Mouse (Mus musculus): ENCODE data around the gene Slc5a10. TPM values are rescaled to one million over a fixed set of nuclear protein-coding genes. Genes with fewer than 3 reads are reported as not detected.

Gene Slc5a10
- not detected in 2 replicates for total RNA-seq (2021)
- long read RNA-seq, partial matches to known transcripts, result 0 of 1 reads
- long read RNA-seq, other reads (novel, unspliced or antisense), result 1 of 1 reads

DNA sequence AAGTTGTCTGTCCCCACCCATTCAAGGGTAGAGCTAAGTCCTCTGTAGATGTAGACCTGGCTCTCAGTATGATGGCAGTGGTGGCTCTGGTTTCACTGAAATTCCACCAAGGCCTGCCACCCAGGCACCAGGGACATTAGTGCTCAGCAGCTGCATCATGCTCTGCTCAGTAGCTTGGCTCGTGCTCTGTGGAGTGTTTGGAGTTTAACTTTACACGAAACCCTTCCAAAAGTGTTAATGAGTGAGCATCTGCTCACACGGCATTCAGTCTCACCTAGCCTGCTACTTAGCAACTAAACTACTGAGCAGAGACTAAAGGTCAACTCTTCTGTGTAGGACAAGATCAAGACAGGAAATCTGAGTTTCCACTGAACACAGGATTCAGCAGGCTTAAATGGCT lies at the start of gene Slc5a10:
TSS of gene Slc5a10 (minus strand) at position 191 of the 400 bp plus-strand sequence.
- DNase-seq, result no peak

GRCm38 (mm10) chr11:61761584-61762407 lies 41.2 kb upstream of the Slc5a10 start, which contains the start of gene Prpsap2:
Gene Prpsap2, minus strand, starts transcription at chr11:61762088.
- peak; percentile 99 for DNase-seq

DNA sequence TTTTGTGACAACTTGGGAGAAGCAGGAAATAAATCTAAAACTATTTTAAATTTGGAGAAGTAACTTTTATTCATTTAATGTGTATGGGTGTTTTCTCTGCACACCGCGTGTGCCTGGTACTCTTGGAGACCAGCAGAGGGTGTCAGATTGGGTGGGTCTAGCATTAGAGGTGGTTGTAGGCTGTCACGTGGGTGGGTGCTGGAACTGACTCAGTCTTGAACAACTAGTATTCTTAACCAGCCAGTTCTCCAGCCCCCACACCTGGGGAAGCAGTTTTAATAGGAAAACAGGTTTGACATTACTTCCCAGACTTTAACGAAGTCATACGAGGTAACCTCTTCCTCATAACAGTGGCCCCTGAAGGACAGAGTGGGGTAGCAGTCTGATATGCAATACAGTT lies 39.9 kb upstream of the Slc5a10 start:
- no peak for DNase-seq

DNA sequence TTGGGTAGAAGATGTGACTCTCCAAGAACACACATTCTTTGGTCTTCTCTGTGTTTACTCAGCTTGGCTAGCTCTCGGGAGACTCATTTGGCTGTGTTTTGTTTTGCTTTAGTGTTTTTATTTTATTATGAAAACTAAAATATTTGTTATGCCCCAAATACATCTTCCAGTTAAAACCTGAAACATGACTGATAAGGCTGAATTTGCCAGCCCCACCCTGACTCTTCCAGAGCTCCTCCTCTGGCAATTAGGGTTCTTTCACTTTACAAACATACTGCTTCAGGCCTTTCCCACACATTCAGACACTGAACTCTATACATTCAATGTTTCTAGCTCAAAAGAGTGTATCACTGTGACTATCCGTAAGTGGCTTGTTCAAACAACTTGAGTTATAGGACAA lies 36.5 kb upstream of the Slc5a10 start:
- no peak for DNase-seq

DNA sequence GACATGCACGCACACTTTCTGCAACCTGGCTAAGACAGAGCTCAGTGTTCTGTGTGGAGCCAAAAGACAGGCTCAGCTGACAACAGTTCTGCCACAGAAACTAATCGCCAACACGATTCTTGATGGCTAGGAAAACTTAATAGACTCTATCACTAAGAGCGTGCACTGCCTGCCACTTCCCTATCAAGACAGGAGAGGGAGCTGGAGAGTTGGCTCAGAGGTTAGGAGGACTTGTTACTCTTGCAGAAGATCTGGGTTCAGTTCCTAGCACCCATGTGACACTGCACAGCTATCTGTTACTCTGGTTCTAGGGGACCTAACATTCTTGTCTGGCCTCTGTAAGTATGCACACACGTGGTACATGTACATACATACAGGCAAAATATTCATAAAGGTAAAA lies 31.0 kb upstream of the Slc5a10 start:
- DNase-seq, result no peak

DNA sequence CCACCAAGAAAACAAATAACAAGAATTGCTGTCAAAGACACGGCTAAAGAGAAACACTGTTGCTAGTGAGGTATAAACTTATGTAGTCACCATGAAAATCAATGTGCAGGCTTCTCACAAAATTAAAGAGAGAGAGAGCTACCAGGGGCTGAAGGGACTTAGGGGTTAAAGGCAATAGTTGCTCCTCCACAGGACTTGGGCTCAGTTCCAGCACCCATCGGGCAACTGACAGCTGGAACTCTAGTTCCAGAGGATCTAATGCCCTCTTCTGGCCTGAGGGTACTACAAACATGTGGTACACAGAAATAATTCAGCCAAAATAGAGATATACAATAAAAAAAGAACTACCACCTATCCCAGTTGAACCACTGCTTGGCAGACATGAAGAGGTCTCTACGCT lies 26.5 kb upstream of the Slc5a10 start:
- no peak for DNase-seq

DNA sequence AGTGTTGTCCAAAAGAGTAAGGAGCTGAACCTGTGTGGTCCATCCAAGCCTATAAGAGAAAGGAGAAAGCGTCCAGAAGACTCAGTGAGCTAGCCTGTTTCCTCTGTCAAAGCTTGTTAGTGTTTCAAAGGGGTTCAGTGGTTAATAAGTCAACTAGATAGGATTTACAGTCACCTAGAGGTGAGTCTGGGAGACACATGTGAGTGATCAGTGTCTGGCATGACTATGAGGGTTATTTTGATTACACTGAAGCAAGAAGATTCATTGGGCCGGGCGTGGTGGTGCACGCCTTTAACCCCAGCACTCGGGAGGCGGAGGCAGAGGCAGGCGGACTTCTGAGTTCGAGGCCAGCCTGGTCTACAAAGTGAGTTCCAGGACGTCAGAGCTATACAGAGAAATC lies 25.2 kb upstream of the Slc5a10 start:
- DNase-seq, result no peak

DNA sequence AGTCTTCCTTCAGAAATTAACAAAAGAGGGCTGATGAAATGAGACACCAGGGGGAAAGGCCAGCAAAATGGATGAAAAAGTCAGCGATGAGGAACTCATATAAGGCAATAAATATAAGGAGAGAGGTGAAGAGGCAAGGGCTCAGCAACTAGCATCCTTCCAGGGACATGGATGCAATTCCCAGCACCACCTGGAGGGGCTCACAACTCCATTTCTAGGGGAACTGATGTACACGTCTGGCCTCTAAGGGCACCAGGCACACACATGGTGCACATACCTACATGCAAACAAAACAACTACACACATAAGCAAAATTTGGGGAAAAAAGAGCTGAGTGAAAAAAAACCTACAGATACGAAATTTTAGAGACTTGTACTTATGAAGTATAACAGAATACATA lies 23.8 kb upstream of the Slc5a10 start:
- DNase-seq, result no peak

- DNase-seq, result no peak
Measured at GRCm38 (mm10) chr11:61743768-61744167, 23.1 kb upstream of the Slc5a10 start.

DNA sequence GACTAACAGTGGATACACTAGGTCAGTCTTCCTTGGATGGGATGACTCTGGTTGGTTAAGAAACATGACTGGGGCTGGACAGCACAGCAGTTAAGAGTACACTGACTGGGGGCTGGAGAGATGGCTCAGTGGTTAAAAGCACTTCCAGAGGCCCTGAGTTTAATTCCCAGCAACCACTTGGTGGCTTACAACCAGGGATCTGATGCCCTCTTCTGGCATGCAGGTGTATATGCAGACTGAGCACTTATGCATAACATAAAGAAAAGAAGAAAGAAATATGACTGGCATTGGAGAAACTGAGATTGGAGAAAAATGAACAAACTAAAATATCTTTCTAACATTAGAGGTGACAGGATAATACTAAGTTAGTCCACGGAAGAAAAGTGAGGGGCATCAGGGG lies 19.9 kb upstream of the Slc5a10 start:
- no peak for DNase-seq

DNA sequence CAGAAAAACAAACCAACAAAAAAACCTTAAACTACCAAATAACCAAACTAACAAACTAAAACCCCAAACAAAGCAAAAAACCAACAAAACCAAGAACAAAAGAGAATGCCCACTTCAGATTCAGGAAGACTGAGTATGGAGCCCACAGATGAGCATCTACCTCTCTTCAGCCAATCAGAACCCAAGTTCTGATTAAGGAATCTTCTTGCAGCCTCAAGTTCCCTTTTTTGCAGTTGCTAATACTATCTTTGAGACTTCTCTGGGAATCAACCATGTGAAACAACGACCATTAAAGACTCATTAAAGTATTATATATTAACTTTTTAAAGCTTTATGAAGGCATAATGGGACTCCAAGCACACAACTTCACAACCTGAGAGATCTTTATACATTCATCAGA lies 16.7 kb upstream of the Slc5a10 start:
- no peak for DNase-seq

- DNase-seq, result no peak
Measured at GRCm38 (mm10) chr11:61732672-61733071, 12.0 kb upstream of the Slc5a10 start.

DNA sequence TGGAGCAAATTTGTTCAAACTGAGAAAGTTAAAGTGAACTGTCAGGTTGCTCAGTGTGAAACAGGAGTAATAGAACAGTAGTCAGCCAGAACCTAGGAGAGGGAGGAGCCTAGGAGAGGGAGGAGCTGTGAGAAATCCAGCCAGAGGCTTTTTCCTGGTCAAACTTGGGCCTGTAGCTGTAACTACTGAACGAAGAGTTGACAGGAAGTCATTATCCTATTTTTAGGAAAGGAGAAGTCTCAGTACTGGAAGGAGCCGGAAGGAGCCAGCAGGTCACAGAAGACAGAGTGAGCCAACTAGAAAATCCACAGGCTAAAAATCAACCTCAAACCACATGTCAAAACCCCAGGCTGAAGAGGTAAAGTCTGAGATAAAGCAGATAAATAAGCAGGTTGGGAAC lies 7.4 kb upstream of the Slc5a10 start:
- DNase-seq, result no peak

DNA sequence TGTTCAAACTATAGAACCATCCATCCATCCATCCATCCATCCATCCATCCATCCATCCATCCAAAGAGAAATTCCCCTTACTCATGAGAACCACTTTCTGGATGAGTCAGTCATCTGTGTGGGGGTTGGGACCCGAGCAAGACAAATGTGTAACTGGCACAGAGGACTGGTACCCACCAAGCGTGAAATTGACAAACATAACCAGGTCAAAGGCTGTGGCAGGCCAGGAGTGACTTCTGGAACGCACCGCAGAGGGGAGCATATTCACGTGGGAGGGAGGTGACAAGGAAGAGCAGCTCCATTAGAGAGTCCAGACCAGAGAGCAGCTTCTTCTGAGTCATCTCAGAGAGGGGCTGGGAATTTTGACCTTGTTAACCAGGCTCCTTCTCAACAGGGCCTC lies 1.5 kb upstream of the Slc5a10 start:
- no peak for DNase-seq

GRCm38 (mm10) chr11:61719826-61720225 lies 800 bp downstream of the Slc5a10 start:
- no peak for DNase-seq

GRCm38 (mm10) chr11:61719387-61719786 lies 1.2 kb downstream of the Slc5a10 start:
- no peak for DNase-seq

- DNase-seq, result no peak
Measured at GRCm38 (mm10) chr11:61717990-61718389, 2.6 kb downstream of the Slc5a10 start.

- no peak for DNase-seq
Measured at GRCm38 (mm10) chr11:61715130-61715529, 5.5 kb downstream of the Slc5a10 start.

DNA sequence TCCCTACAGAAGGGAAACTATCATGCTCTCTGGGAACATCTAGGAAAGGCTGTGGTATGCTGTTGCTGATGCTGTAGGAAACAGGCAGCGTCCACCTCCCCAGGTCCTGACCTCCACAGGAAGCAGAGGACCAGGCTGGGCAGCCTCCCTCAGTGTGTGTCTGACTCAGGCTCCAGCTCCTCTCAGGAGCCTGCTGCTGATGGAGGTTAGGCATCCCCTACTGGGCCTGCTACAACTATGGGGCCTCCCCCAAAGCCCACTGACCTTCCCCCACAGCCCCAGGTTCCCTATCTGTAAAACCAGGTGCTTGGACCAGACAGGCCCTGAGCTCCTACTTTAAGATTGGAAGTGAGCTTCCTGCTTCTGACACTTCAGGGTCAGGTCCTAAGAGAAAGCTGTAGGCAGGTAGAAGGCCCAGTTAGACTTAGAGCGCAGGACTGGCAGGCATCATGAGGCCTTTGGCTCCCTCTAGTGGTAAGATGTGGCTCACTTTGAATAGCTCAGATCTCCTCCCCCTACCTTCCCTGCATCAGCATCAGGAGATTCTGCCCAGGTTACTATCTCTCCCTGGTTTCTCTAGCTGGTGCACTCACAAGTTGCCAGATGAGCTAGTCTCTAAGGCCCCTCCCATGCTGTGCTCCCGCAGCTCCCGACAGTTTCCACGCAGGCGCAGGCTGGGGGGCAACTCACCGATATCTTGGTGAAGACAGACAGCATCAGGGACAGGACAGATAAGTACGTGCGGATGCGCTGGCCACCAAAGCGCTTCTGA lies 6.1 kb downstream of the Slc5a10 start:
- DNase-seq, result peak; percentile 45

GRCm38 (mm10) chr11:61713157-61713855 lies 7.3 kb downstream of the Slc5a10 start:
- peak; percentile 49 for DNase-seq

- DNase-seq, result no peak
Measured at GRCm38 (mm10) chr11:61708928-61709327, 11.7 kb downstream of the Slc5a10 start.

DNA sequence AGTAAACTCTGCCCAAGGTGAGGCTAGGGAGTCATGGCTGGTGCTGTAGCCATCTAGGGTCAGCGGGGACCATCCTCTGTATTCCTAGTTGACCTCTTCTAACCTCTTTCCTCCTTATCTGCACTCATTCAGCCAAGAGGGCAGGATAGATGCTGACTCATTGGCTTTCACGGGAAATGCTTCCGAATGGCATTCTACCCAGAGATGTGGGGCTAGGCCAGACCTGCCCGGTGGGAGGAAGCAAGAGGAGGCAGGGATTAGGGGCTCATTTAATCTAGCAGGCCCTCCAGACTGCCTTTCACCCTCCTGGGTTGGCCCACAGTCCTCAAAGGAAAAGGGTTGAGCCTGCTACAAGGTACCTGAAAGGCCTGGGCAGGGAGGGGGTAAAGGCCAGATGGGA lies 14.4 kb downstream of the Slc5a10 start:
- no peak for DNase-seq

- DNase-seq, result no peak
Measured at GRCm38 (mm10) chr11:61705581-61705980, 15.0 kb downstream of the Slc5a10 start.
